Mouse (Mus musculus): Measurements from ENCODE around the gene Zdhhc3. TPM values are rescaled to one million over a fixed set of nuclear protein-coding genes. Genes with fewer than 3 reads are reported as not detected.

Gene Zdhhc3
- polyA plus RNA-seq, 1 experiment from 2014 or later: 78.1 TPM

GRCm38 (mm10) chr9:123139887-123140614 lies 27.0 kb upstream of the Zdhhc3 start:
- no peak overlapping the region for H3K9ac ChIP-seq
- H3K4me2 ChIP-seq: no peak overlapping the region
- H3K27me3 ChIP-seq: no peaks in the 10 kb centered on the region
- peaks cover 73% of the 10 kb centered on the region for H3K36me3 ChIP-seq
- peak overlapping the region; percentile 66 for H3K27ac ChIP-seq (replicated peaks)
- 86% methylated on average over 4 of the region's 4 CpGs for WGBS
- no peak for ATAC-seq (ENCODE audit: low read depth)
- H3K4me3 ChIP-seq: no peak overlapping the region
- H3K9me3 ChIP-seq: peaks cover 14% of the 10 kb centered on the region
- H3K4me1 ChIP-seq (replicated peaks): peaks cover 23% of the 10 kb centered on the region

GRCm38 (mm10) chr9:123138891-123139474 lies 26.0 kb upstream of the Zdhhc3 start:
- H3K9me3 ChIP-seq: peaks cover 9% of the 10 kb centered on the region; the same call in 1 of the 2 replicates
- no peak overlapping the region for H3K4me2 ChIP-seq
- H3K36me3 ChIP-seq: peaks cover 77% of the 10 kb centered on the region
- no peak overlapping the region for H3K9ac ChIP-seq
- H3K4me3 ChIP-seq: no peak overlapping the region
- no peaks in the 10 kb centered on the region for H3K27me3 ChIP-seq
- peaks cover 23% of the 10 kb centered on the region for H3K4me1 ChIP-seq (replicated peaks)
- peak overlapping the region; percentile 66 for H3K27ac ChIP-seq (replicated peaks)
- WGBS: 45% methylated on average over 5 of the region's 5 CpGs
- ATAC-seq (ENCODE audit: low read depth): peak; percentile 82

- WGBS: 74% methylated on average over 7 of the region's 7 CpGs
- no peak for ATAC-seq (ENCODE audit: low read depth)
- H3K27me3 ChIP-seq: no peaks in the 10 kb centered on the region
- no peaks in the 10 kb centered on the region for H3K9me3 ChIP-seq
- H3K9ac ChIP-seq: no peak overlapping the region
- peaks cover 79% of the 10 kb centered on the region for H3K36me3 ChIP-seq
- no peak overlapping the region for H3K4me3 ChIP-seq
- peak overlapping the region; percentile 7; the same call in 1 of the 2 replicates for H3K27ac ChIP-seq (replicated peaks)
- H3K4me1 ChIP-seq (replicated peaks): peaks cover 23% of the 10 kb centered on the region
- H3K4me2 ChIP-seq: no peak overlapping the region
These were observed 24.1 kb upstream of the Zdhhc3 start for GRCm38 (mm10) chr9:123136953-123137682.

GRCm38 (mm10) chr9:123132994-123133393 lies 20.0 kb upstream of the Zdhhc3 start:
- 95% methylated on average over 3 of the region's 3 CpGs for WGBS
- Histone ChIP-seq H3K4me1 (replicated peaks) (peaks cover 5% of the 10 kb centered on the region; the same call in 1 of the 2 replicates), H3K9ac (no peak overlapping the region), H3K27ac (replicated peaks) (no peak overlapping the region), H3K27me3 (no peaks in the 10 kb centered on the region), H3K4me3 (no peak overlapping the region), H3K9me3 (no peaks in the 10 kb centered on the region), H3K36me3 (peaks cover 99% of the 10 kb centered on the region), H3K4me2 (no peak overlapping the region)
- no peak for ATAC-seq (ENCODE audit: low read depth)

- peaks cover 74% of the 10 kb centered on the region for H3K36me3 ChIP-seq
These were observed 14.7 kb upstream of the Zdhhc3 start for GRCm38 (mm10) chr9:123127663-123128062.

GRCm38 (mm10) chr9:123124413-123124981 lies 11.5 kb upstream of the Zdhhc3 start:
- Histone ChIP-seq H3K9me3 (no peaks in the 10 kb centered on the region), H3K9ac (no peak overlapping the region), H3K4me1 (replicated peaks) (no peaks in the 10 kb centered on the region), H3K27me3 (no peaks in the 10 kb centered on the region), H3K36me3 (peaks cover 73% of the 10 kb centered on the region), H3K27ac (replicated peaks) (no peak overlapping the region), H3K4me2 (no peak overlapping the region), H3K4me3 (no peak overlapping the region)
- WGBS: 100% methylated on average over 2 of the region's 2 CpGs
- no peak for ATAC-seq (ENCODE audit: low read depth)

More at GRCm38 (mm10) chr9:123127663-123128062, 14.7 kb upstream of the Zdhhc3 start:
- Histone ChIP-seq H3K27ac (replicated peaks) (no peak overlapping the region), H3K4me2 (no peak overlapping the region), H3K4me1 (replicated peaks) (no peaks in the 10 kb centered on the region), H3K9me3 (no peaks in the 10 kb centered on the region), H3K27me3 (no peaks in the 10 kb centered on the region), H3K9ac (no peak overlapping the region), H3K4me3 (no peak overlapping the region)
- WGBS: 93% methylated on average over 6 of the region's 6 CpGs
- ATAC-seq (ENCODE audit: low read depth): no peak

GRCm38 (mm10) chr9:123123571-123124412 lies 10.8 kb upstream of the Zdhhc3 start:
- no peak overlapping the region for H3K4me2 ChIP-seq
- no peak overlapping the region for H3K9ac ChIP-seq
- no peaks in the 10 kb centered on the region for H3K9me3 ChIP-seq
- WGBS: 96% methylated on average over 6 of the region's 6 CpGs
- no peak overlapping the region for H3K27ac ChIP-seq (replicated peaks)
- no peak for ATAC-seq (ENCODE audit: low read depth)
- H3K4me3 ChIP-seq: no peak overlapping the region
- H3K4me1 ChIP-seq (replicated peaks): no peaks in the 10 kb centered on the region
- no peaks in the 10 kb centered on the region for H3K27me3 ChIP-seq
- H3K36me3 ChIP-seq: peaks cover 73% of the 10 kb centered on the region

- Histone ChIP-seq H3K4me3 (no peak overlapping the region), H3K4me1 (replicated peaks) (no peaks in the 10 kb centered on the region), H3K27me3 (no peaks in the 10 kb centered on the region), H3K9me3 (no peaks in the 10 kb centered on the region), H3K4me2 (no peak overlapping the region), H3K27ac (replicated peaks) (no peak overlapping the region), H3K9ac (no peak overlapping the region), H3K36me3 (peaks cover 68% of the 10 kb centered on the region)
- 89% methylated on average over 3 of the region's 3 CpGs for WGBS
- ATAC-seq (ENCODE audit: low read depth): no peak
These were observed 10.0 kb upstream of the Zdhhc3 start for GRCm38 (mm10) chr9:123123017-123123416.

GRCm38 (mm10) chr9:123115566-123115965 lies 2.6 kb upstream of the Zdhhc3 start:
- no peak overlapping the region for H3K9ac ChIP-seq
- H3K27ac ChIP-seq (replicated peaks): no peak overlapping the region
- no peak overlapping the region for H3K4me3 ChIP-seq
- no peaks in the 10 kb centered on the region for H3K27me3 ChIP-seq
- 96% methylated on average over 1 of the region's 1 CpGs for WGBS
- H3K4me2 ChIP-seq: no peak overlapping the region
- peaks cover 27% of the 10 kb centered on the region for H3K4me1 ChIP-seq (replicated peaks)
- H3K9me3 ChIP-seq: no peaks in the 10 kb centered on the region
- no peak for ATAC-seq (ENCODE audit: low read depth)
- peaks cover 33% of the 10 kb centered on the region for H3K36me3 ChIP-seq

GRCm38 (mm10) chr9:123113931-123114330 lies 926 bp upstream of the Zdhhc3 start:
- Histone ChIP-seq H3K4me1 (replicated peaks) (peaks cover 33% of the 10 kb centered on the region), H3K4me2 (peak overlapping the region; percentile 79), H3K4me3 (peak overlapping the region; percentile 73), H3K9ac (peak overlapping the region; percentile 94), H3K27me3 (no peaks in the 10 kb centered on the region), H3K36me3 (peaks cover 16% of the 10 kb centered on the region), H3K27ac (replicated peaks) (peak overlapping the region; percentile 94), H3K9me3 (no peaks in the 10 kb centered on the region)
- 62% methylated on average over 6 of the region's 6 CpGs for WGBS
- no peak for ATAC-seq (ENCODE audit: low read depth)

- Histone ChIP-seq H3K4me1 (replicated peaks) (peaks cover 33% of the 10 kb centered on the region), H3K27me3 (no peaks in the 10 kb centered on the region), H3K4me2 (peak overlapping the region; percentile 79), H3K4me3 (peak overlapping the region; percentile 73), H3K36me3 (peaks cover 12% of the 10 kb centered on the region), H3K27ac (replicated peaks) (no peak overlapping the region), H3K9me3 (no peaks in the 10 kb centered on the region), H3K9ac (peak overlapping the region; percentile 94)
- no peak for ATAC-seq (ENCODE audit: low read depth)
- 71% methylated on average over 8 of the region's 8 CpGs for WGBS
These were observed 1.2 kb downstream of the Zdhhc3 start for GRCm38 (mm10) chr9:123111751-123112221.

All from neural tube, embryonic 13.5 days (tissue).